Mouse (Mus musculus) forebrain, embryonic 10.5 days (tissue): ENCODE measurements around the gene E330009J07Rik. TPM values are rescaled to one million over a fixed set of nuclear protein-coding genes. Genes with fewer than 3 reads are reported as not detected.
A peak's percentile ranks its signal among the peaks of the same experiment; 100 is the strongest.

Experiments used
- DNase-seq: peaks from one replicate; pipeline ENCODE4 v3.0.0-alpha.2; 2017; ENCODE audit warnings: low spot score; ENCODE audit errors: extremely low spot score
- H3K27ac ChIP-seq: fragments of 300-500 bp; sonication (generic); 2 replicates; pipeline ENCODE4 v1.5.1; 2016; ENCODE audit warnings: mild to moderate bottlenecking
- H3K27me3 ChIP-seq: fragments of 300-500 bp; sonication (generic); 2 replicates; pipeline ENCODE4 v1.6.1; 2016; ENCODE audit warnings: mild to moderate bottlenecking; ENCODE audit not compliant: poor library complexity, severe bottlenecking
- H3K36me3 ChIP-seq: fragments of 300-500 bp; sonication (generic); replicated peaks from 2 replicates; pipeline ENCODE4 v1.6.1; 2016; ENCODE audit warnings: mild to moderate bottlenecking, moderate library complexity
- H3K4me1 ChIP-seq: fragments of 300-500 bp; sonication (generic); 2 replicates; pipeline ENCODE4 v1.6.1; 2016
- H3K4me3 ChIP-seq: fragments of 300-500 bp; sonication (generic); 2 replicates; pipeline ENCODE4 v1.5.1; 2016; ENCODE audit warnings: mild to moderate bottlenecking, moderate library complexity
- H3K9me3 ChIP-seq: fragments of 300-500 bp; sonication (generic); 2 replicates; pipeline ENCODE4 v1.6.1; 2016; ENCODE audit warnings: mild to moderate bottlenecking, moderate library complexity
- WGBS: fragments of 180-500 bp; shearing (Covaris S2); methylation state at CpG from one replicate; pipeline ENCODE4 v1.1.7; 2016; 5-methylcytosine and 5-hydroxymethylcytosine counted together
- polyA plus RNA-seq: library from polyadenylated mRNA; unstranded; fragments of >200 nt; fragmentation: Nextera tagmentation; extraction: Ambion mirVana; gene quantifications from 2 replicates; pipeline ENCODE4 v1.2.1, GENCODE M21; 2016

Gene E330009J07Rik
- polyA plus RNA-seq = 13.9 and 16.2 TPM in 2 replicates

DNA sequence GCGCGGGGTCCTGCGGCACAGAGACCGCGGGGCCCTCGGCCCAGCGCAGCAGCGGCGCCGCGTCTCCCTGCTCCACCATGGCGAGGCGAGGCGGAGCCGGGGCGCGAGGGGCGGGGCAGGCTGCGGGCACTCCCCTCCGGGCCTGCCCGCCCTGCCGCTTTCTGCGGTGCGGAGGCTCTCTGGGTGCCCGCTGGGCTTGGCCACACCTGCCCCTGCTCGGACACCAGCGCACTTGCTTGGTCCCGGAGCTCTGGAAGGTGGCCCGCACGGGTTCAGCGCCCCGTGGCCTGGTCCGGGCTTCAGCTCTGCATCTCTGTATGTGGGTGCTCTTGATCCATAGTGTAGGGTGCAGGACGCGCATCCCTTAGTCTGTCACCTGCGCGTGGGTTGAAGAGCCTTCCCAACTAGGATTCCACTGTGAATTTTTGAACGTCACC, at the start of gene E330009J07Rik:
Gene E330009J07Rik (minus strand): TSS at position 89 of the 437 bp plus-strand sequence.
- H3K4me1 ChIP-seq = peaks cover 23% of the 10 kb centered on the region
- WGBS = under 1% methylated on average over 38 of the region's 38 CpGs
- peaks cover 31% of the 10 kb centered on the region for H3K27me3 ChIP-seq
- H3K36me3 ChIP-seq = no peaks in the 10 kb centered on the region
- DNase-seq = peak; percentile 76
- no peaks in the 10 kb centered on the region for H3K9me3 ChIP-seq
- H3K4me3 ChIP-seq = peak within 1 kb of the TSS; percentile 93
- H3K27ac ChIP-seq = peak within 1 kb of the TSS; percentile 96

- 93% methylated on average over 5 of the region's 5 CpGs for WGBS
- Histone ChIP-seq H3K4me1 (no peaks in the 10 kb centered on the region), H3K27ac (no peak overlapping the region), H3K36me3 (peaks cover 87% of the 10 kb centered on the region), H3K27me3 (no peaks in the 10 kb centered on the region), H3K9me3 (no peaks in the 10 kb centered on the region), H3K4me3 (no peak overlapping the region)
- DNase-seq = no peak
Measured at GRCm38 (mm10) chr6:40482318-40482717, 46.4 kb upstream of the E330009J07Rik start.

DNA sequence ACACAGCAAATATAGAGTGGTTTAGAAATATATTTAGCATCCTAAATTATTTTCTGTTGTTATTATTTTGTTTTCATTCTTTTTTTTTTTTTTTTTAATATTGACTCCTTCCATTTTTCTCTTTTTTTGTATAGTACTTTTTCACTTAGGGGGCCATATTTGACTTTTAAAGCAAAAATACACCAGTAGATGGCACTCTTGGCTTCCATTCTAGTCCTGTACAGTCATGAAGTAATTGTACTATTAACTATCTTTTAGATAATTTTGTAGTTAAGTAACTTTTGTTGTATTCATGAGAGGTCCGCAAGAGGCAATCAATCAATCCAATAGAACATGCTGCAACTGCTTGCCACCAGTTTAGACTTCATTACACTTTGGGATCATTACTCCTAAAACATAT, 43.8 kb upstream of the E330009J07Rik start:
- WGBS = 98% methylated on average over 1 of the region's 1 CpGs
- H3K27ac ChIP-seq = no peak overlapping the region
- no peaks in the 10 kb centered on the region for H3K27me3 ChIP-seq
- H3K4me3 ChIP-seq = no peak overlapping the region
- no peaks in the 10 kb centered on the region for H3K9me3 ChIP-seq
- no peak for DNase-seq
- H3K36me3 ChIP-seq = peaks cover 92% of the 10 kb centered on the region
- H3K4me1 ChIP-seq = no peaks in the 10 kb centered on the region

DNA sequence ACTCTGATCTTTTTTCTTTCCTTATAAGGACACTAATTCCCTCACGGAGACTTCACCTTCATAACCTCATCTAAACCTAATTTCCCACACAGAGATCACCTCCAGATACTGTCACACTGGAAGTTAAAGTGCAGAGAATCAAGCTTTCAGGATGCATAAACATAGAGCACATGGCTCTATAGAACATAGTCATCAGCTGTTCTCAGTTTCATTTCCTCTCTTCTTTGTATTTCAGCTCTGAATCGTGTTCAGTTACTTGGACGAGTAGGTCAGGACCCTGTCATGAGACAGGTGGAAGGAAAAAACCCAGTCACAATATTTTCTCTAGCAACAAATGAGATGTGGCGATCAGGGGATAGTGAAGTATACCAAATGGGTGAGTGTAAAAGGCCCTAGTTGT, 40.2 kb upstream of the E330009J07Rik start:
- Histone ChIP-seq H3K36me3 (peaks cover 74% of the 10 kb centered on the region), H3K9me3 (no peaks in the 10 kb centered on the region), H3K27ac (no peak overlapping the region), H3K27me3 (no peaks in the 10 kb centered on the region), H3K4me3 (no peak overlapping the region), H3K4me1 (peaks cover 16% of the 10 kb centered on the region)
- WGBS = 92% methylated on average over 4 of the region's 4 CpGs
- DNase-seq = no peak

DNA sequence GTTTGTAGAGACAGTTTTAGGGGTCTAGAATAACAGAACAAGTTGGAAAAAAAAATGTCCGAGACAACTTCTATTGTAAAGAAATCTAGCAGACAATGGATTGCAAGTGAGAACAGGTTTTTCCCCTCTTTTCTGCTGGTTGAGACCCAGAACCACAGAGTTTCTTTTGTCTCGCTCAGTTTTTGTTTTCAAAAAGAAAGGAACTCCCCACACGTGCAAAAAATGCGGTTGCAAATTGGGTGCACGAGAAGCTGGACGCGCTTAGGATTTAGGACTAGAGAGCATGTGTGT, 35.7 kb upstream of the E330009J07Rik start:
- no peak for DNase-seq
- Histone ChIP-seq H3K9me3 (no peaks in the 10 kb centered on the region), H3K4me1 (peaks cover 24% of the 10 kb centered on the region), H3K27ac (peak overlapping the region; percentile 97), H3K27me3 (no peaks in the 10 kb centered on the region), H3K36me3 (peaks cover 37% of the 10 kb centered on the region), H3K4me3 (peak overlapping the region; percentile 82)
- WGBS = under 1% methylated on average over 7 of the region's 7 CpGs

- no peaks in the 10 kb centered on the region for H3K9me3 ChIP-seq
Measured at GRCm38 (mm10) chr6:40470916-40471719, 35.2 kb upstream of the E330009J07Rik start, which contains the start of gene Ssbp1. Ssbp1 (plus strand) TSS chr6:40471352.

GRCm38 (mm10) chr6:40465710-40466109, 29.8 kb upstream of the E330009J07Rik start:
- WGBS = 52% methylated on average over 6 of the region's 6 CpGs
- H3K4me3 ChIP-seq = no peak overlapping the region
- no peaks in the 10 kb centered on the region for H3K9me3 ChIP-seq
- peaks cover 7% of the 10 kb centered on the region for H3K4me1 ChIP-seq
- no peaks in the 10 kb centered on the region for H3K27me3 ChIP-seq
- H3K36me3 ChIP-seq = no peaks in the 10 kb centered on the region
- DNase-seq = no peak
- H3K27ac ChIP-seq = no peak overlapping the region

More at GRCm38 (mm10) chr6:40470916-40471719, 35.2 kb upstream of the E330009J07Rik start, which contains the start of gene Ssbp1:
- peaks cover 32% of the 10 kb centered on the region for H3K36me3 ChIP-seq
- peak within 1 kb of the TSS; percentile 97 for H3K27ac ChIP-seq
- peak within 1 kb of the TSS; percentile 82 for H3K4me3 ChIP-seq
- under 1% methylated on average over 54 of the region's 54 CpGs for WGBS
- peak; percentile 94 for DNase-seq
- peaks cover 24% of the 10 kb centered on the region for H3K4me1 ChIP-seq
- no peaks in the 10 kb centered on the region for H3K27me3 ChIP-seq

DNA sequence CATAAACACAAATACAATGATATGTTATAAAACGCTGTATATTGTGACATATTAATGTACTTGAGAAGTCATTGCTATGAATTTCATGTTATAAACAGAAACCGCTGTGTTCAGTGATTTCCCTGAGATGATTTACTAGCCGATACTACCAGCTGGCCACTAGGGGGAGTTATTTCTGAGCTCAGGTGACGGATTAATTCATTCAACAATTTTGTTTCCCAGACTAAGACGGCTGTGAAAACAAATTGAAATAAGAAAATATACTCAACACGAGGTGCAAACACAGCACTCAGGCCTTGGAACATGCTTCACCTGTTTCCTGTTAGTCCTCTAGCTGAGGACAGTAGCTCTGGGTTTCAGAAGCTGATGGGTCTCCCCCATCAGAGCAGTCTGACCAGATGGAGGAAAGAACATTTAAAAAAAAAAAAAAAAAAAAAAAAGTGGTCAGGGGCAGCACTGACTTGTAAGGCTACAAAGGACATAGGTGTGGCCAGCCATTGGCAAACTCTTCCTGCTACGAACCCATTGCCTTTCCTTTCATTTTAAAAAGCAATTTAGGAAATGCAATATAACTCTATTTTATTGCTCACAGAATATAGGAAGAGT, 18.6 kb upstream of the E330009J07Rik start:
- WGBS = 24% methylated on average over 7 of the region's 7 CpGs
- DNase-seq = no peak
- H3K9me3 ChIP-seq = no peaks in the 10 kb centered on the region
- no peak overlapping the region for H3K4me3 ChIP-seq
- H3K27me3 ChIP-seq = no peaks in the 10 kb centered on the region
- H3K27ac ChIP-seq = no peak overlapping the region
- no peaks in the 10 kb centered on the region for H3K36me3 ChIP-seq
- H3K4me1 ChIP-seq = no peaks in the 10 kb centered on the region

DNA sequence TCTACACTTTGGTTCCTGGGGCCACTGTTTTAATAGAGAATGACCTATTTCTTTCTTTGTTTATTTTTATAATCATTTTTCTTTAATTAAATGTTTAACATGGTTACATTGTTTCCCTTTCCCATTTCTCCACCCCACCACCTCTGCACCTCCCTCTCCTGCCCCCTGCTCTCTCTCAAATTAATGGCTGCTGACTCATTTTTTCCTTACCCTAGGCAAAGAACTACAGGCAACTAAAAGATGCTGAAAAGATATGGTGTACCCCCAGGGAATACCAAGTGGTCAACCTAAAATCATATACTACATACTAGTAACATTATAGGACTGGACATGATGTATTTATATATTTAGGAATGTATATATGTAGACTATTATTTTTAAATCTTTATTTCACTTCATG, 12.7 kb upstream of the E330009J07Rik start:
- Histone ChIP-seq H3K9me3 (no peaks in the 10 kb centered on the region), H3K4me1 (no peaks in the 10 kb centered on the region), H3K36me3 (no peaks in the 10 kb centered on the region), H3K4me3 (no peak overlapping the region), H3K27ac (no peak overlapping the region), H3K27me3 (0 out of 2 replicates have a peak, but pooled peaks cover under 1% of the 10 kb centered on the region)
- DNase-seq = no peak

GRCm38 (mm10) chr6:40443281-40443928, 7.5 kb upstream of the E330009J07Rik start:
- H3K9me3 ChIP-seq = no peaks in the 10 kb centered on the region
- no peak overlapping the region for H3K27ac ChIP-seq
- DNase-seq = no peak
- H3K4me3 ChIP-seq = no peak overlapping the region
- H3K4me1 ChIP-seq = no peaks in the 10 kb centered on the region
- WGBS = 42% methylated on average over 10 of the region's 10 CpGs
- H3K36me3 ChIP-seq = no peaks in the 10 kb centered on the region
- H3K27me3 ChIP-seq = peaks cover 23% of the 10 kb centered on the region

DNA sequence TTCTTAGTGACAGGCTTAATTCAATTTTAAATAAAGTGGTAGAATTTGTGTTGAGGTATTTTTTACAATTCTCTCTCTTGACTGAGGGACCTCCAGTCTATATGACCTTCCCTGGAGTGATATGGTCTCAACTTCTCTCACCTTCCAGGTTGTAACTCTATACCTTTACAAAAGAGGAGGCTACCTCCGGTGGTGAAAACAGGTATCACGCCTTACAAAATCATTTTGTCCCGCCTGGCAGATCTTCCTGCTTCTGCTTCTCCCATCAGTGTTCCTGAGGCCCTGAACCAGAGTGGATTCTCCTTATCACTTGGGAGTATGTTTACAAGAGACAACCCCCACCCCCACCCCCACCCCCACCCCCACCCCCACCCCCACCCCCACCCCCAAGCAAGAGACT, 5.8 kb upstream of the E330009J07Rik start:
- Histone ChIP-seq H3K36me3 (no peaks in the 10 kb centered on the region), H3K27ac (no peak overlapping the region), H3K9me3 (no peaks in the 10 kb centered on the region), H3K4me3 (no peak overlapping the region), H3K27me3 (peaks cover 40% of the 10 kb centered on the region), H3K4me1 (no peaks in the 10 kb centered on the region)
- WGBS = 39% methylated on average over 3 of the region's 3 CpGs
- no peak for DNase-seq

DNA sequence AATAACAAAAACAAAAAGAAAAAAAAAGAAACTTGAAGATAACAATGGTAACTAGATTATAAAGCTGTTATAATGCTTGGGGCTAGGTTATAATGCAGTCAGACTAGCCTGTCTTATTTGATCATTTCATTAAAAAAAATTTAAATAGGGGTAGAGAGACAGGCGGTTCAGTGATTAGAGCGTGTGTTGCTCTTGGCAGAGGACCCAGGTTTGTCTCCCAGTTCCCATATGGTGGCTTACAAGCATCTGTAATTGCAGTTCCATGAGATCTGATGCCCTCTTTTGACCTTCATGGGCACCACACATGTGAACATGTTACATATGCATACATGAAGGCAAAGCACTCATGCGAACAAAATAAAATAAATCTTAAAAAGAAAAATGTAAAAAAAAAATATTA, 5.3 kb upstream of the E330009J07Rik start:
- WGBS = 80% methylated on average over 3 of the region's 3 CpGs
- H3K36me3 ChIP-seq = no peaks in the 10 kb centered on the region
- no peak for DNase-seq
- H3K27me3 ChIP-seq = peaks cover 44% of the 10 kb centered on the region
- no peak overlapping the region for H3K27ac ChIP-seq
- peaks cover 2% of the 10 kb centered on the region; the same call in 1 of the 2 replicates for H3K4me1 ChIP-seq
- H3K9me3 ChIP-seq = no peaks in the 10 kb centered on the region
- no peak overlapping the region for H3K4me3 ChIP-seq

DNA sequence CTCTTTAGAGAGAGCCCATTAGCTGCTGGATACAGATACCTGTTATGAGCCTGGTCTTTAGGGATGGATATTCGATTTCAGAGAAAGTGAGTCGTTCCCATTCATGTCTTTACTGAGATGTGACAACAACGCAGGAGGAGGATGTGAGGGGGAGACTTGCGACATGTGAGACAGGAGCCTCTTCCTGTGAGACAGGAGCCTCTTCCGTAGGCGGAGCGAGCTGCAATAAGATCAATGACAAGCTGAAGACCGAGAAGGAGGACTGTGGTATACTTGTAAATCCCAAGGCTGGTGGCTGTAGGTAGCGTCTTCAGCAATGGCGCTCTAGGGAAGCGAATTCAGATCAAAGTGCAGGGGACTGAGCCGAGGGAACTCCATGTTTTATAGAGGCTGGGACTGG, 3.8 kb upstream of the E330009J07Rik start:
- 55% methylated on average over 12 of the region's 12 CpGs for WGBS
- Histone ChIP-seq H3K4me1 (peaks cover 10% of the 10 kb centered on the region), H3K36me3 (no peaks in the 10 kb centered on the region), H3K9me3 (no peaks in the 10 kb centered on the region), H3K4me3 (no peak overlapping the region), H3K27me3 (peaks cover 44% of the 10 kb centered on the region), H3K27ac (no peak overlapping the region)
- no peak for DNase-seq
